Mouse (Mus musculus) kidney, postnatal 4 days (tissue): ENCODE results near the gene Cpeb4.

Source experiments
- DNase-seq, 2 experiments: peaks; one replicate each; pipeline ENCODE4 v3.0.0; 2021; ENCODE audit warnings: mixed read lengths in 2 of 2

Cpeb4 gene

GRCm38 (mm10) chr11:31847469-31847805 lies 24.6 kb upstream of the Cpeb4 start:
- no peak for DNase-seq

- DNase-seq: no peak
Observed at GRCm38 (mm10) chr11:31848725-31849124, 23.3 kb upstream of the Cpeb4 start.

- DNase-seq: no peak
Observed at GRCm38 (mm10) chr11:31850156-31850775, 21.7 kb upstream of the Cpeb4 start.

- peak; percentile 64 to 75 for DNase-seq
Observed at GRCm38 (mm10) chr11:31850995-31851394, 21.0 kb upstream of the Cpeb4 start.

- no peak for DNase-seq
Observed at GRCm38 (mm10) chr11:31851702-31852560, 20.1 kb upstream of the Cpeb4 start.

GRCm38 (mm10) chr11:31854955-31855354 lies 17.1 kb upstream of the Cpeb4 start:
- DNase-seq: no peak

GRCm38 (mm10) chr11:31857479-31857878 lies 14.5 kb upstream of the Cpeb4 start:
- no peak for DNase-seq

- no peak for DNase-seq
Observed at GRCm38 (mm10) chr11:31861149-31861890, 10.7 kb upstream of the Cpeb4 start.

- DNase-seq: no peak
Observed at GRCm38 (mm10) chr11:31867976-31868375, 4.0 kb upstream of the Cpeb4 start.

GRCm38 (mm10) chr11:31870285-31871010 lies 1.6 kb upstream of the Cpeb4 start:
- DNase-seq: peak; percentile 99 to 100

GRCm38 (mm10) chr11:31871135-31871541 lies 873 bp upstream of the Cpeb4 start:
- DNase-seq: peak; percentile 61 to 74

GRCm38 (mm10) chr11:31872546-31873261 lies 693 bp downstream of the Cpeb4 start:
- peak; percentile 6 to 36 for DNase-seq

GRCm38 (mm10) chr11:31874071-31874470 lies 2.1 kb downstream of the Cpeb4 start:
- no peak for DNase-seq

- no peak for DNase-seq
Observed at GRCm38 (mm10) chr11:31883671-31884070, 11.7 kb downstream of the Cpeb4 start.

GRCm38 (mm10) chr11:31885765-31886164 lies 13.8 kb downstream of the Cpeb4 start:
- no peak for DNase-seq

GRCm38 (mm10) chr11:31888229-31888628 lies 16.2 kb downstream of the Cpeb4 start:
- DNase-seq: no peak

GRCm38 (mm10) chr11:31892152-31892551 lies 20.1 kb downstream of the Cpeb4 start:
- no peak for DNase-seq

GRCm38 (mm10) chr11:31893639-31894038 lies 21.6 kb downstream of the Cpeb4 start:
- DNase-seq: no peak

GRCm38 (mm10) chr11:31896065-31896792 lies 24.2 kb downstream of the Cpeb4 start:
- DNase-seq: no peak

- no peak for DNase-seq
Observed at GRCm38 (mm10) chr11:31896905-31897304, 24.9 kb downstream of the Cpeb4 start.

- no peak for DNase-seq
Observed at GRCm38 (mm10) chr11:31899166-31899565, 27.2 kb downstream of the Cpeb4 start.

- no peak for DNase-seq
Observed at GRCm38 (mm10) chr11:31900736-31901135, 28.7 kb downstream of the Cpeb4 start.
